Mouse (Mus musculus) left cerebral cortex, postnatal 36 days (tissue): ENCODE results near the gene Zfp1. TPM values are rescaled to one million over a fixed set of nuclear protein-coding genes. Genes with fewer than 3 reads are reported as not detected.

Experiments
- DNase-seq, 2 experiments: peaks; one replicate each; pipeline ENCODE4 v3.0.0; 2021 to 2022; ENCODE audit warnings: low spot score in 2 of 2, mixed read lengths in 1 of 2
- intact Hi-C: fragments of 180-260 bp; cut with DNase I; formaldehyde crosslinking; loops from one replicate; pipeline ENCODE4 v1.15.1; 2025
- microRNA-seq: library from miRNA; unstranded; fragments of <30 nt; microRNA quantifications from one replicate; pipeline ENCODE4 v1.2.0, GENCODE M21; 2022
- total RNA-seq, 2 experiments: library from RNA; stranded (reverse); gene quantifications; 2 replicates each; pipeline ENCODE4 v1.2.3; 2021

The Zfp1 gene
- total RNA-seq, 2 experiments from 2014 or later, result 22.7 to 24.6 TPM

DNA sequence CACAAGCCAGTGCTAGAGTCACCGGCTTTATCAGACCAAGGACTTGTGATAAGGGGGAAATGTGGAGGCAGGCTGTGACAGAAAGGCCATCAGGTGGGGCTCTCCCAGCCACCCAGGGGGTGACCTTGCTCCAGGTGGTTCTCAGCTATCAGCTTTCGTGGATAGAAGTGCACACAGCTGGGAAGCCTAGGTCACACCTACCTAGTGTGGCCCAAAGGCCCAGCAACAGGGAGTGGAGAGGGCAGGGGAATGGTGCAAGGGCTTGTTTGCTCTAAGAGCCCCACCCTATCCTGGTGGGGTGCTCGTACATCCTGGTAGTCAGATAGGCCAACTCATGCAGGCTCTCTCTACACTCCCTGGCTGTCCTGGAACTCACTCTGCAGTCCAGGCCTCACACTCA is 62.0 kb downstream of the Zfp1 start:
- no peak for DNase-seq
- intact Hi-C loops, result no loop called here

DNA sequence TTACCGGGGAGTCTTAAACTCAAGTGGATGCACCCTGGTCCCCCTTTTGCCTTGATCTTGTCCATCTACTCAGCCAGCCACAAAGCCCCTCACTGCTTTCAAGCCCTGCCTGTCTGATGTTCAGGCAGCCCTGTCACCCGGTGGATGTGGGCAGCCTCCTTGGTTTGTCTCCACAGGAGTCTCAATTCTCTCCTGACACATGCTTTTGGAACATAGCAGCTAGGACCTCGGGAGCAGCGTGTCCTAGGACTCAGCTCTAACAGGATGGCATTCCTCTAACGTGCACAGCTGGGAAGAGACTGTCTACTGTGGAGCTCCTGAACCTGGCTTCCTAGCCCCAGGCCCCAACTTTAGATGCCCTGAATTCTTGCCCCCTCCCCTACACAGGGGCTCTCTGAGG is 62.5 kb downstream of the Zfp1 start:
- DNase-seq, result no peak
- intact Hi-C loops, result no loop called here

DNA sequence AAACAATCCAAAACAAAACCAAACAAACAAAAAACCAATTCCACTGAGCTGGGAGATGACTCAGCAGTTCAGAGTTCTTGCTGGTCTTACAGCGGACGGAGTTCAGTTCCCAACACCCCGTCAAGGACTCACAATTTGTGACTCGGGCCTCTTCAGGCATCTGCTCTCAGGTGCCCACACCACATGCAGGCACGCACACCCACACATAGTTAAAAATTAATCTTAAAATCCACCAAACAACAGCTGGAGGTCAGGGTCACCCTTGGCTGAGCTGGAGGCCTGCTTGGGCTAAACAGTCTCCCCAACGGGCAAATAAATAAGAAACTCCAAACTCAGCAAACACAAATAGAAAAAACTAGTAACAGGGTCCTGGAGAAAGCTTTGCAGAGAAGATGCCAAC is 65.1 kb downstream of the Zfp1 start:
- no peak for DNase-seq
- intact Hi-C loops, result no loop called here

DNA sequence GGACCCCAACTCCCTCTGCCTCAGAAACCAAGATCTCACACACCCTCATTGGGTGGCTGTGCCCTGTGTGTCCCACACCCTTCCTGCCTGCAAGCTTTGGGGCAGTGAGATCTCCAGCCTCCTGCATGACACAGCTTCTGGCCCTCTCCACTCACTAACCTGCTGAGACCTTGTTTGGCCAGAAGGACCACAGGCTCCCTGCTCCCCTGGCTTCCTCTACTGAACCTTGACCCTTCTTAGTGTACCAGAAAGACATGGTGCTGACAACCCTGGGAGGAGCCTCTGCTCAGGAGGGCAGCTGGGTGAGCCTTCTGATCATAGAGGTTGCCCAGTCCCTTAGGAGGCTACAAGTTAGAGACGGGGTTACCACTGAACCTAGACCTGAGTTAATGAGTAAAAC is 66.0 kb downstream of the Zfp1 start:
- DNase-seq, result no peak
- intact Hi-C loops, result no loop called here

DNA sequence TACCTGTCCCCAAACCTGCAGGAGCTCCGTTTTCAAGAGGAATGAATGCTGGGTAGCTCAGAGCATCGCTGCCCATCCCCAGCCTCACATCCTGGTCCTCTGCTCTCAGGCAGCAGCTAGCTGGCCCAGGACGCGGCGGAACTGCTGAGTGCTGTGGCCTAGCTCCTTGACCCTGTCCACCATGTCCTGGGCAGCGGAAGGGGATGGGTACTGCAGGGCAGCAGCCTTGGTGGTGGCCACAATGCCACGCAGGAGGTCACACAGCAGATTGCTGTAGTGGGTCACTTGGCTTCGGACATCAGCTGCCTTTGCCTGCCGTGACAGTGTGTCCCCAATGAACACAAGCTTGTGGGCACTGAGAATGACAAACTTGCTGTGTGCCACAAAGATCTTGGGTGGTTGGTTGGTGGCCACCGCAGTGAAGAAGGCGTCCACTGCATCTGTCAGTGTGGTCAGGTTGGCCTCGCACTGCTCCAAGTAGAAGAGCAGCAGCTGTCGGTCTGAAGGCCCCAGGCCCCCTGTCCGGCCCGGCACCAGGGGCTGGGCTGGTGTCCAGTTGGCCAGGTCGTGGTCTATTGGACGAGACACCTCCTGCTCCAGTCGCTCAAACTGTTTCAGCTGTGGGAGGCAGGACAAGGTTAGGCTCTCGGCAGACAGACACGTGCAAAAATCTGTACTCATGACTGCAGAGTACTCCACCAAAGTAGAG is 67.7 kb downstream of the Zfp1 start:
- intact Hi-C loops, result loop anchor here (5.0 kb wide), 1 partner anchor 121 kb away; no protein-coding TSS in a partner anchor
- no peak for DNase-seq

DNA sequence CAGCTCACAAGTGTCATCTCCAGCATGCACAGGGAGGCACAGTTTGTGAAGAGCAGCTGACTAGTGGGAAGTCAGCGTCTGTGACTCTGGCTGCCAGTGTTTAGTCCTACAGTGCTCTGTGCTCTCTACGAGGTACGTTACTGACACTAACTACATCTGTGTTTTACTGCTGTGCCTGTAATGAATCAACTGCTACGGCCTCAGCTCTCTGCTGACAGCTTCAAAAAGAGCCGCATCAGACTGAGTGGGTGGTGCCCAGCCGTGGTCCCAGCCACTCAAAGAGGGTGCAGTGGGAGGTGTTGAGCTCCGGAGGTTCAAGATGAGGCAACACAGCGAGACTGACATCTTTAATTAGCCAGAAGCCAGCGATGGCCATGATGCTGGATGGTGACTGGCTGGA is 68.9 kb downstream of the Zfp1 start:
- DNase-seq, result peak in 1 of 2 experiments; percentile 50
- intact Hi-C loops, result loop anchor here (5.0 kb wide), 1 partner anchor 120 kb away; no protein-coding TSS in a partner anchor

DNA sequence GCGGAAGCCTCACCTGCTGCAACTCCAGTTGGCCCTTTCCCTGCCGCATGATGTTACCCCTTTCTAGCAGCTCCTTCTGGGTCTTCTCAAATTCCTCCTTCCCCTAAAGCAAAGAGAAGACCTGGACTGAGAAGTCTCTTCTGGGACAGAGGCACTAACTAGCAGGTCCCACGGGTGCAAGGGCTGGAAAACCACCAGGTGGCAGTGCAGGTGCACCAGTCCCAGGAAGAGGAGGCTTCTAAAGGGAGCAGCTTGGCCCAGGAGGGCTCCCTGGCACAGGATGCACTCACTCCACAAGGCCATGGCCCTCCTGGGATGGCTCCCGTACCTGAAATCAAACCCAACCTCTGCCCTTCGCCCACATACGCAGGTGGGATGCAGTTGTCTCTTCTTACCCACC is 69.4 kb downstream of the Zfp1 start:
- intact Hi-C loops, result loop anchor here (5.0 kb wide), 1 partner anchor 120 kb away; no protein-coding TSS in a partner anchor
- DNase-seq, result no peak

DNA sequence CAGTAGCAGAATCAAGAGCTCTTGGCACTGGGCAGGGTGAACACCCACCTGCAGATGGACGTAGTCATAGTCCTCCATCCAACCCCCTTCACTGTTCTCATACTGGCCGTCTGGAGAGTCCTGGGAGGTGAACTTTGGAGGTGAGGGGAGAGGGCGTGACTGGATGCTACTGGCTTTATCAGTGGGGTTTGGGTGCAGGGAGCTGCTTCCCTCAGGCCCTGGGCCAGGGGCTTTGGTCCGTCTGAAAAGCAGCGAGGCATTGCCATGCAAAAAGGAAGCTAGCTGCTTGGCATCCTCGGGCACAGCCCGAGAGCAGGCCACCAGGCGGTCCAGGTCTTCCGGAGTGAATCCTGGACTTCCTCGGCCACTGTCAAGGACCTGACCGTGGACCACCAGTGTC is 70.1 kb downstream of the Zfp1 start:
- no peak for DNase-seq
- intact Hi-C loops, result loop anchor here (5.0 kb wide), 1 partner anchor 119 kb away; no protein-coding TSS in a partner anchor

DNA sequence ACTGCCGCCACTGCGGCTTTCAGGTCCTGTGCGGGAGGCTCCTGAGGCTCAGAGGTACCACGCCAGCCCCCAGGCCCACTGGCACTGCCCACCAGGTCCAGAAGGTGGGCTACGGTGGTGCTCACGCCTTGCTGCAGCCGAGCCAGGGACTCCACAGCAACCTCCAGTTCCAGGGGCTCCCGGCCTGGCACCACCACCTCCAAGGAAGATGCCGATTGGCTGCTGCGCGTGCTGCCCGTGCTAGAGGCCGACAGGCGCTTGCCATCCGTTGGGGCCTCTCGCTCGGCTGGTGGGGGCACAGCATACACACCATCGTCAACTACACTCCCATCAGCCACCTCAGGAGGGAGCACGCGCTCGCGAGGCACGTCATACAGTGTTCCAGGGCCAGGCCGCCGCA is 70.6 kb downstream of the Zfp1 start:
- DNase-seq, result no peak
- intact Hi-C loops, result loop anchor here (5.0 kb wide), 1 partner anchor 118 kb away; no protein-coding TSS in a partner anchor

DNA sequence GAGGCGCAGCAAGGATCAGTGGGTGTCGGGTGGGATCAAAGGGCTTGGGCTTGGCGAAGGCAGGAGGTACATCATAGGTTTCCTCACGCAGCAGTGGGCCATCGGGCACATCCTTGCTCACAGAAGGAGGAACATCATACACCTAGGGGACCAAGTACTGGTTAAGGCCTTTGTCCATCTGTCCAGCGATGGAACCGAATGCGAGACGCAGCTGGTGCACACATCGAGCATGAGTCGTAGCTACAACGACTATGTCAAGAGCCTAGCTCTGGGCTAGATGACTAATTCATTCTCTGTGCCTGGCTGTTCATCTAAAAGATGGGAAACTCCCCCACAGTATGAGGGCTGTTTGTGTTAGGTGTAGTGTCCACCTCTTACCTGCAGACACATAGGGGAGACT is 71.1 kb downstream of the Zfp1 start:
- intact Hi-C loops, result loop anchor here (5.0 kb wide), 1 partner anchor 118 kb away; no protein-coding TSS in a partner anchor
- no peak for DNase-seq

DNA sequence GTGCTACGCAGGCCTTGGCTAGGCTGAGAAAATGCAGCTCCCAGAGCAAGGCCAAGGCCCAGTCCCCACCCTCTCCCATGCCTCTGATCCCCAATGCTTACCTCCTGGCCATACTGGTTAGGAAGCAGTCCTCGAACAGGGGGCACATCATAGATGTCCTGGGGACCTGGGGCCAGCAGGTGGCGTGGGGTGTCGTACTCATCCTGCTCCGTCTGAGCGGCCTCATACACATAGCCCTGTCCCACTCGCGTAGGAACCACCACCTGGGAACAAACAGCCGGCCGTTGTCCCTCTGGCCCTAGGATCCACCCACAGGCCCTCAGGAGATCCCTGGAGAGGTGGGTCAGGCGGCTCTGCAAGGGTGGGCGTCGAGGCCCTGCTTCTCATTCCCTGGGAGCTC is 72.3 kb downstream of the Zfp1 start:
- DNase-seq, result peak in 1 of 2 experiments; percentile 2
- intact Hi-C loops, result no loop called here

DNA sequence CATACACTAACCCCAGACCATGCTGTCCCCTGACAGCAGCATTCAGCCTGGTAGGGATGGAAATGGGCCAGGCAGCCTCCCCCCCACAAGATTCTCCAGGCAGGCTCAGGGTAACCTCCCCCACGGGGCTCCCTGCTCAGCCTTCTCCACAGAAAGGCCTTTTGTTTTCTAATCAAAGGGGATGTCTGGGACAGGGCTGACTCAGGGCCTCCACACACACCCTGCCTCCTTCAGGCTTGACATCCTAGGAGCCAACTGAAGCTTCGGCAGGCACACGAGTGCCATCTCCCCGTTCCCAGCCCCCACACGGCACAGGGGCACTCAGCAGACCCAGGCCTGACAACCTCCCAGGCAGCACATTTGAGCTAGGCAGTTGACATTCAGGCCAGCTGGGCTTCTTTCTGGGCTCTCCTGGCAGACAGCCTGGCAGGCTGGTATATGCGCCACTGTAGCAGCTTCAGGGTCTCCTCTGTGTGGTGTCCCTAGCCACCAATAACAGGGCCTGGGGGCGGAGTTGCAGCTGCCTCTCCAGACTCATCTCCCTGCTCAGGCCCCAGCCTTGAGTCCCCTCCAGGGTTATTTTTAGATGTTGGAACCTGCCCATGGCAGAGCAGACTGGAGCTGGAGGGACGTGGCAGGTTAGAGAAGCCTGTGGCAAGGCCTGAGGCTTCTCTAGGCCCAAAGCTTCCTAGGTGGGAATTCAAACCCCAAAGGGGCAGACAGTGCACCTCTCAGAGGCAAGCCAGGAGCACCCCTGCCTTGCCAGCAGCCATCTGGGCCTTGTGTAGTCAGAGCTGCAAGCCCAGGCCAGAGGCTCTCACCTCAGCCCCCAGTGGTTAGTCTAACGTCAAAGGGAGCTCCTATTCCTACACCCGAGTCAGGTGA is 73.6 kb downstream of the Zfp1 start:
- DNase-seq, result peak; percentile 67 to 74
- intact Hi-C loops, result no loop called here

DNA sequence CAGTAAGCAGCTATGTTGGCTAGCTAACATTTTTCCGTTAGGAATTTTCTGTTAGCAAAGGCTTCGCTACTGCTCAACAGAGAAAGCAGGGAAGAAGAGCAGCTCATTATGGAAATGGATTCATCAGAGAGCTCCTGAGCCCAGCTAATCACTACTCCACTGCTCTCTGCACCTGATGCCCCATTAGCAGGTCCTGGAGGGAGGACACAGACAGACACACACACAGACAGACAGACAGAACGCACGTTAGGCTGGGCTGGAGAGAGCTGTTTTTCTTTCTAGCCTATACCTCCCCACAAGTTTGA is 74.2 kb downstream of the Zfp1 start:
- DNase-seq, result no peak
- intact Hi-C loops, result no loop called here

DNA sequence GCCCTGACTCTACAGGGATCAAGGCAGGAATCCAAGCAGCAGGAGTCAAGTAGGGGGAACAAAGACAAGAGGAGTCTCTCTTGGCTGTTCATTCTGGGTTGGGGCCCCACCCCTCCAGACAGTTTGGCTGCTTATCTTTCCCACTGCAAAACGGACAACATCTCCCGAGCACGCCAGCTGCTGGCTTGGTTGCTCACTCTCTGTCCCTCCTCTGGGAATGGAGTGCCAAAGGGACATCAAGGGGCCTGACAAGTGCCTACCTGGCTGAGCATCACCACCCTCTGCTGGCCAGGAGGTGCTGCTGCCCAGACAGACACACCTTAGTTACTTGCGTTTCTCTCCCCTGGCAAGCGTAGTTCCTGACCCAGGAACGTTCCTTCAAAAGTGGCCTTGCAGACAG is 74.7 kb downstream of the Zfp1 start:
- DNase-seq, result peak in 1 of 2 experiments; percentile 7
- intact Hi-C loops, result no loop called here

DNA sequence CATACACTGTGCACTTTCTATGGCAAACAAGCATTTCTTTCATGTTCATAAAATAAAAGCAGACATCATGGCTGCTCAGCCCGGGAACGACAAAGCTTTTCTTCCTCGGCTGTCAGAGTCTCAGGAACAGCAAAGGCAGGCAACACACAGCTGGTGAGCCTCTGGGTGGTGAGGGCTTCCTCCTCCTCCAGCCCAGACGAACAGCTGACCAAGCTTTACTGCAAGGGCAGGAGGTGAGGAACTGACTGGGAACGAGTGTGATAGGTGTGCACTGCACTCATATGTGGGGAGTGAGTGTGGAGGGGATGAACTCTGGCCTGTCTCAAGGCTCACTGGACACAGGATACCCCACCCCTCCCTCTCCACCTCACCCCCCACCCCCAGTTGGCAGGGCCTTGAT is 75.7 kb downstream of the Zfp1 start:
- peak in 1 of 2 experiments; percentile 4 for DNase-seq
- intact Hi-C loops, result no loop called here

DNA sequence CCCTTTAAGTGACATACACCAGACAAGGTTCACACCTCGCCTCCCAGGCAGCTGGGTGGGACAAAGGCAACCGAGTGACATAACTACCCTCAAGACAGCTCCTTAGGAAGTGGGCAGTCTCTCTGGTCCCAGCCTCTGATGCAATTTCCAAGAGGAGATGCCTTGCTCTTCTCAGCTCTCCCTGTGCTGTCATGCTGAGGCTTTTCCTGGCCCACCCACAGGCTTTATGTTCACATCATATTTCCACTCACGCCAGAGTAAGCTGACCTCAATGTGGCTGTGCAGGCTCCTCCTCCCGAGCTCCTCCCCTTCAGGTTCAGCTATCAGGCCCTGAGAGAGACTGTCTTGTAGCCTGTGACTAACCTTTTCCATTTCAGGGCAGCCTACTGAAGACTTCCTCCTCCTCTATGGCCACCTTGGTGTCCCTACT is 76.9 kb downstream of the Zfp1 start:
- no peak for DNase-seq
- intact Hi-C loops, result no loop called here

Small RNA genes within 50 kb of the gene (microRNA-seq; reads per million reads assigned to microRNA genes)
- not detected for gene Mir7076

Other genes starting within 250 kb of the Zfp1 start
- 10 to 100 TPM; 20.4 to 31.0 TPM for gene Fa2h, start 249.6 kb upstream of the Zfp1 start, total RNA-seq
- gene Wdr59, start 121.3 kb upstream of the Zfp1 start, total RNA-seq, result 10 to 100 TPM; 20.3 to 21.7 TPM
- gene Znrf1, start 107.3 kb upstream of the Zfp1 start, total RNA-seq, result 100 to 1,000 TPM; 154 to 166 TPM
- gene Ldhd, start 13.0 kb upstream of the Zfp1 start, total RNA-seq, result 1 to 10 TPM; 9.7 TPM
- gene Ctrb1, start 47.6 kb downstream of the Zfp1 start, total RNA-seq, result not detected
- gene Bcar1, start 100.4 kb downstream of the Zfp1 start, total RNA-seq, result 10 to 100 TPM; 51.8 to 53.9 TPM
- gene Cfdp1, start 210.9 kb downstream of the Zfp1 start, total RNA-seq, result 10 to 100 TPM; 76.9 to 78.2 TPM
- gene Tmem170, start 233.3 kb downstream of the Zfp1 start, total RNA-seq, result 1 to 10 TPM; 2.9 to 4.4 TPM